Mouse (Mus musculus): Measurements from ENCODE around the gene Gpr35. TPM values are rescaled to one million over a fixed set of nuclear protein-coding genes. Genes with fewer than 3 reads are reported as not detected.

Gene Gpr35
- polyA plus RNA-seq, 1 experiment from 2014 or later = 0.32 TPM

DNA sequence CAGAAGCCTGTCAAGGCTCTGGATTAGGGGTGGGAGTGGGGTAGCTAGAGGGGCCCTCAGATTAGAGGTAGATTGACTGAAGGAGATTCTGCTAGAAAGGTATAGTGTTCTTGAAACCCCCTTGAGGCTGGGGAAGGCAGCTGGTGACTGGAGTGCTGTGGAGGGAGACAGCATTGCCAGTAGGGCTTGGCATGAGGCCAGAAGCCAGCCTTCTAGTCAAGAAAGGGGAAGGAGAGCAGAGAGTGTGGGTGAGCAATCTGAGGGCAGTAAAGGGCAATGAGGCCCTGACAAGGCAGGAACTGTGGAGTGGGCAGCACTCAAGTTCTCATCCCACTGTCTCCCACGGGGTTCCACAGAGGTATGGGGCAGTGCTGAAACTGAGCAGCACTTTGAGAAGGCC, 22.2 kb downstream of the Gpr35 start:
- H3K27me3 ChIP-seq (ENCODE audit: control insufficient read depth, insufficient read depth, low read length) = no peaks in the 10 kb centered on the region
- H3K4me2 ChIP-seq (replicated peaks) = no peak overlapping the region
- H3K27ac ChIP-seq = no peak overlapping the region
- ATAC-seq (ENCODE audit: low FRiP score) = no peak
- no peak overlapping the region for H3K4me3 ChIP-seq (replicated peaks; ENCODE audit: low read length)
- no peaks in the 10 kb centered on the region for H3K9me3 ChIP-seq (ENCODE audit: control insufficient read depth, low read length)
- no peaks in the 10 kb centered on the region for H3K36me3 ChIP-seq (replicated peaks; ENCODE audit: control insufficient read depth, insufficient read depth)
- no peak overlapping the region for H3K9ac ChIP-seq
- WGBS = 75% methylated on average over 1 of the region's 1 CpGs
- no peaks in the 10 kb centered on the region for H3K4me1 ChIP-seq (replicated peaks; ENCODE audit: control insufficient read depth, insufficient read depth, low read length)
- DNase-seq (ENCODE audit: low spot score) = no peak

- H3K4me2 ChIP-seq (replicated peaks) = no peak overlapping the region
- no peaks in the 10 kb centered on the region for H3K9me3 ChIP-seq (ENCODE audit: control insufficient read depth, low read length)
- H3K36me3 ChIP-seq (replicated peaks; ENCODE audit: control insufficient read depth, insufficient read depth) = no peaks in the 10 kb centered on the region
- no peak overlapping the region for H3K4me3 ChIP-seq (replicated peaks; ENCODE audit: low read length)
- no peaks in the 10 kb centered on the region for H3K27me3 ChIP-seq (ENCODE audit: control insufficient read depth, insufficient read depth, low read length)
- no peak for ATAC-seq (ENCODE audit: low FRiP score)
- no peaks in the 10 kb centered on the region for H3K4me1 ChIP-seq (replicated peaks; ENCODE audit: control insufficient read depth, insufficient read depth, low read length)
- no peak overlapping the region for H3K27ac ChIP-seq
- DNase-seq (ENCODE audit: low spot score) = no peak
- WGBS = 56% methylated on average over 6 of the region's 6 CpGs
- no peak overlapping the region for H3K9ac ChIP-seq
Observed at GRCm38 (mm10) chr1:92976141-92976566, 25.5 kb downstream of the Gpr35 start.

DNA sequence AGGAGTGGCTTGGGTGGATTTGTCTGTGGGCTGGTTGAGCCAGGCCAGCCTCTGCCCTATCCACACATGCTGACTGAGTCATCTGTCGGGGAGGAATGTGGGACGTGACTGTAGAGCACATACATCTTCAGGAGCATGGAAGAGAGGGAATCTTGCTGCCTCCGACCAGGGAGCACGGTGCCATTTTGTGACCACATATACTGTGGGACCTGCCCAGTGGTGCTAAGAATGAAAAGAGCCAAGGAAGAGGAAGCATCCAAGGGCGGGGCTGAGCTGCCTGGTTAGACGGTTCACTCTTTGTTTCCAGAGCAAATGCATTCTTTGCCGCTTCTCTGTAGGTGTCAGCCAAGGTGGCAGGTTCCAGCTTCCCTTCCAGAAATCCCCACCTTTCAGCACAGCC, 28.0 kb downstream of the Gpr35 start:
- no peak overlapping the region for H3K9ac ChIP-seq
- H3K27ac ChIP-seq = no peak overlapping the region
- ATAC-seq (ENCODE audit: low FRiP score) = no peak
- no peaks in the 10 kb centered on the region for H3K4me1 ChIP-seq (replicated peaks; ENCODE audit: control insufficient read depth, insufficient read depth, low read length)
- no peaks in the 10 kb centered on the region for H3K9me3 ChIP-seq (ENCODE audit: control insufficient read depth, low read length)
- no peaks in the 10 kb centered on the region for H3K36me3 ChIP-seq (replicated peaks; ENCODE audit: control insufficient read depth, insufficient read depth)
- H3K27me3 ChIP-seq (ENCODE audit: control insufficient read depth, insufficient read depth, low read length) = no peaks in the 10 kb centered on the region
- H3K4me3 ChIP-seq (replicated peaks; ENCODE audit: low read length) = no peak overlapping the region
- DNase-seq (ENCODE audit: low spot score) = no peak
- 53% methylated on average over 7 of the region's 7 CpGs for WGBS
- no peak overlapping the region for H3K4me2 ChIP-seq (replicated peaks)

- H3K4me3 ChIP-seq (replicated peaks; ENCODE audit: low read length) = no peak overlapping the region
- no peaks in the 10 kb centered on the region for H3K27me3 ChIP-seq (ENCODE audit: control insufficient read depth, insufficient read depth, low read length)
- no peaks in the 10 kb centered on the region for H3K4me1 ChIP-seq (replicated peaks; ENCODE audit: control insufficient read depth, insufficient read depth, low read length)
- H3K9ac ChIP-seq = no peak overlapping the region
- H3K27ac ChIP-seq = no peak overlapping the region
- WGBS = 44% methylated on average over 11 of the region's 11 CpGs
- H3K4me2 ChIP-seq (replicated peaks) = no peak overlapping the region
- no peaks in the 10 kb centered on the region for H3K36me3 ChIP-seq (replicated peaks; ENCODE audit: control insufficient read depth, insufficient read depth)
- ATAC-seq (ENCODE audit: low FRiP score) = 0 out of 2 replicates have a peak, but pooled peaks have one; percentile 31
- no peaks in the 10 kb centered on the region for H3K9me3 ChIP-seq (ENCODE audit: control insufficient read depth, low read length)
- DNase-seq (ENCODE audit: low spot score) = no peak
Observed at GRCm38 (mm10) chr1:92979073-92979602, 28.5 kb downstream of the Gpr35 start.

DNA sequence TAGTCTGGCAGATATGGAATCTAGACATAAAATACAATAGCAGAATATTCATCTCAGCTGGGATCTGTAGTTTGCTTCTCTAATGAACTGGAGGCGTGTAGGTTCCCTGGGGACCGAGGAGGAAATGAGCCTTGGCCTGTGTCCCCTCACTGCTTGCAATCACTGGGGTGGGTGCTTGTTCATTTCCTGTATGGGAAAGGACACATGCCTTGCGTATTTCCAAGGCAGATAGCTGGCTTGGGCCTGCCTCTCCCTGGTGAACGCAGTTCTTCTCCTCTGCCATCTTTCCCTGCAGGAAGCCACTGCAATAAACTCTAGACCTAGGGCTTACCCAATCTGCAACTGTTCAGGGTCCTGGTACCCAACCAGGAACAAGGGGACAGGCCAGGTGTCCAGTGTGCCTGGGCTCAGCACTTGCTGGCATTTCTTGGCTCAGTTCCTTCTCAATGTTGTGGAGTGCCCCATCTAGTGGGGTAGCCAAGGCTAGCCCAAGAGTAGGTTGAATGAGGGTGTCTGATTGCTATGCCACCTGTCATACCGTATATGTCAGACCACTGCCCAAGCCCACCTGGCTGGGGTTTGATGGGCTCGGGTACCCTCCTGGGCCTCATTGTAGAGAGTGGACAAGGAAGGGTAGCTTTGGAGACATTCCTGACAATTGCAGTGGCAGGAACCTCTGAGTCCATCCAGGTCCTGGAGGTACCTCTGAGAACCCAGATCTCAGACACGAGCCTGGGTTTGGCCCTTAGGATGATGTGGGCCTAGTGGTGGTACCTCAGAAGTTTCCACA, 30.6 kb downstream of the Gpr35 start:
- WGBS = 77% methylated on average over 7 of the region's 7 CpGs
- ATAC-seq (ENCODE audit: low FRiP score) = no peak
- H3K4me3 ChIP-seq (replicated peaks; ENCODE audit: low read length) = no peak overlapping the region
- H3K27ac ChIP-seq = no peak overlapping the region
- no peaks in the 10 kb centered on the region for H3K36me3 ChIP-seq (replicated peaks; ENCODE audit: control insufficient read depth, insufficient read depth)
- no peak overlapping the region for H3K4me2 ChIP-seq (replicated peaks)
- H3K4me1 ChIP-seq (replicated peaks; ENCODE audit: control insufficient read depth, insufficient read depth, low read length) = no peaks in the 10 kb centered on the region
- no peaks in the 10 kb centered on the region for H3K27me3 ChIP-seq (ENCODE audit: control insufficient read depth, insufficient read depth, low read length)
- no peak for DNase-seq (ENCODE audit: low spot score)
- no peak overlapping the region for H3K9ac ChIP-seq
- H3K9me3 ChIP-seq (ENCODE audit: control insufficient read depth, low read length) = no peaks in the 10 kb centered on the region

GRCm38 (mm10) chr1:92982931-92983605, 32.4 kb downstream of the Gpr35 start:
- no peak for DNase-seq (ENCODE audit: low spot score)
- H3K4me2 ChIP-seq (replicated peaks) = no peak overlapping the region
- no peak for ATAC-seq (ENCODE audit: low FRiP score)
- no peak overlapping the region for H3K9ac ChIP-seq
- H3K9me3 ChIP-seq (ENCODE audit: control insufficient read depth, low read length) = no peaks in the 10 kb centered on the region
- H3K4me1 ChIP-seq (replicated peaks; ENCODE audit: control insufficient read depth, insufficient read depth, low read length) = no peaks in the 10 kb centered on the region
- H3K4me3 ChIP-seq (replicated peaks; ENCODE audit: low read length) = no peak overlapping the region
- WGBS = 92% methylated on average over 17 of the region's 17 CpGs
- no peaks in the 10 kb centered on the region for H3K36me3 ChIP-seq (replicated peaks; ENCODE audit: control insufficient read depth, insufficient read depth)
- H3K27me3 ChIP-seq (ENCODE audit: control insufficient read depth, insufficient read depth, low read length) = no peaks in the 10 kb centered on the region
- H3K27ac ChIP-seq = no peak overlapping the region

GRCm38 (mm10) chr1:92984999-92985398, 34.3 kb downstream of the Gpr35 start:
- H3K27me3 ChIP-seq (ENCODE audit: control insufficient read depth, insufficient read depth, low read length) = no peaks in the 10 kb centered on the region
- H3K4me1 ChIP-seq (replicated peaks; ENCODE audit: control insufficient read depth, insufficient read depth, low read length) = no peaks in the 10 kb centered on the region
- ATAC-seq (ENCODE audit: low FRiP score) = no peak
- H3K4me3 ChIP-seq (replicated peaks; ENCODE audit: low read length) = no peak overlapping the region
- no peak overlapping the region for H3K27ac ChIP-seq
- DNase-seq (ENCODE audit: low spot score) = no peak
- WGBS = 87% methylated on average over 5 of the region's 5 CpGs
- H3K36me3 ChIP-seq (replicated peaks; ENCODE audit: control insufficient read depth, insufficient read depth) = no peaks in the 10 kb centered on the region
- no peak overlapping the region for H3K9ac ChIP-seq
- H3K4me2 ChIP-seq (replicated peaks) = no peak overlapping the region
- H3K9me3 ChIP-seq (ENCODE audit: control insufficient read depth, low read length) = no peaks in the 10 kb centered on the region

DNA sequence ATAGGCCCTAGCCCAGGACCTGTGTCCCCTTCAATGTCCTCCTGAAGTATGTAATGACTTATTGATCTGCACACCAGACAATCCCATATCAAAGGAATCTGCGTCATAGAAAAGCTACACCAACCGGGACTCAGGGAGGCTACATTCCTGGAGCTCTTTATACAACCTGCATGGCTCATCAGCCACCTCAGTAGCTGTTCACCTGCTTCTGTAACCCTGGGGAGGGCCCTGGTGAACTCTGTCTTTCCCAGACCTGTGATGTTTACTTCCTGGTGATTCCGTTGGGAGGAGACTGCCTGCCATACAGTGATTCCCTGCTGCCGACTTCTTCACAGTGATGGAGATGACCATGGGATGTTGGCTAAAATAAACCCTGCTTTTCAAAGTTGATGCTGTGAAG, 38.2 kb downstream of the Gpr35 start:
- Histone ChIP-seq H3K9ac (no peak overlapping the region), H3K36me3 (replicated peaks; ENCODE audit: control insufficient read depth, insufficient read depth) (no peaks in the 10 kb centered on the region), H3K4me3 (replicated peaks; ENCODE audit: low read length) (no peak overlapping the region), H3K4me2 (replicated peaks) (no peak overlapping the region), H3K9me3 (ENCODE audit: control insufficient read depth, low read length) (no peaks in the 10 kb centered on the region), H3K4me1 (replicated peaks; ENCODE audit: control insufficient read depth, insufficient read depth, low read length) (no peaks in the 10 kb centered on the region), H3K27me3 (ENCODE audit: control insufficient read depth, insufficient read depth, low read length) (no peaks in the 10 kb centered on the region), H3K27ac (no peak overlapping the region)
- ATAC-seq (ENCODE audit: low FRiP score) (no peak), DNase-seq (ENCODE audit: low spot score) (no peak)
- 90% methylated on average over 4 of the region's 4 CpGs for WGBS

GRCm38 (mm10) chr1:92989891-92990290, 39.2 kb downstream of the Gpr35 start:
- no peak for DNase-seq (ENCODE audit: low spot score)
- 79% methylated on average over 4 of the region's 4 CpGs for WGBS
- no peak for ATAC-seq (ENCODE audit: low FRiP score)
- no peaks in the 10 kb centered on the region for H3K4me1 ChIP-seq (replicated peaks; ENCODE audit: control insufficient read depth, insufficient read depth, low read length)
- H3K27ac ChIP-seq = no peak overlapping the region
- no peaks in the 10 kb centered on the region for H3K27me3 ChIP-seq (ENCODE audit: control insufficient read depth, insufficient read depth, low read length)
- H3K9me3 ChIP-seq (ENCODE audit: control insufficient read depth, low read length) = no peaks in the 10 kb centered on the region
- H3K4me3 ChIP-seq (replicated peaks; ENCODE audit: low read length) = no peak overlapping the region
- H3K9ac ChIP-seq = no peak overlapping the region
- H3K4me2 ChIP-seq (replicated peaks) = no peak overlapping the region
- H3K36me3 ChIP-seq (replicated peaks; ENCODE audit: control insufficient read depth, insufficient read depth) = no peaks in the 10 kb centered on the region
